Mouse (Mus musculus) intestine, embryonic 15.5 days (tissue): ENCODE results near the gene Dda1. TPM values are rescaled to one million over a fixed set of nuclear protein-coding genes. Genes with fewer than 3 reads are reported as not detected.

Experiments used
- ATAC-seq: fragments of 200-750 bp; cut with Nextera tagmentation; 2 replicates; pipeline ENCODE4 v1.8.0; 2017; ENCODE audit warnings: moderate TSS enrichment, moderate library complexity
- H3K27ac ChIP-seq: fragments of 300-500 bp; sonication (generic); 2 replicates; pipeline ENCODE4 v1.5.1; 2015; ENCODE audit warnings: mild to moderate bottlenecking, inconsistent platforms
- H3K27me3 ChIP-seq: fragments of 300-500 bp; sonication (generic); replicated peaks from 2 replicates; pipeline ENCODE4 v1.6.1; 2015; ENCODE audit warnings: inconsistent platforms
- H3K36me3 ChIP-seq: fragments of 300-500 bp; sonication (generic); 2 replicates; pipeline ENCODE4 v1.6.1; 2015; ENCODE audit warnings: inconsistent platforms
- H3K4me1 ChIP-seq: fragments of 300-500 bp; sonication (generic); replicated peaks from 2 replicates; pipeline ENCODE4 v1.6.1; 2015; ENCODE audit warnings: inconsistent platforms
- H3K4me2 ChIP-seq: fragments of 300-500 bp; sonication (generic); replicated peaks from 2 replicates; pipeline ENCODE4 v1.6.1; 2015; ENCODE audit warnings: mild to moderate bottlenecking, inconsistent platforms
- H3K4me3 ChIP-seq: fragments of 300-500 bp; sonication (generic); replicated peaks from 2 replicates; pipeline ENCODE4 v1.5.1; 2015; ENCODE audit warnings: inconsistent platforms
- H3K9ac ChIP-seq: fragments of 300-500 bp; sonication (generic); 2 replicates; pipeline ENCODE4 v1.6.1; 2015; ENCODE audit warnings: inconsistent platforms
- H3K9me3 ChIP-seq: fragments of 300-500 bp; sonication (generic); 2 replicates; pipeline ENCODE4 v1.6.1; 2016; ENCODE audit warnings: inconsistent platforms
- WGBS: fragments of 180-500 bp; shearing (Covaris S2); methylation state at CpG from one replicate; pipeline ENCODE4 v1.1.7; 2015; 5-methylcytosine and 5-hydroxymethylcytosine counted together
- polyA plus RNA-seq: library from polyadenylated mRNA; unstranded; fragments of >200 nt; fragmentation: Nextera tagmentation; extraction: Ambion mirVana; gene quantifications from 2 replicates; pipeline ENCODE4 v1.2.1, GENCODE M21; 2015

Gene Dda1
- polyA plus RNA-seq, 1 experiment from 2014 or later: 91.3 TPM

GRCm38 (mm10) chr8:71470913-71471255, 1.9 kb downstream of the Dda1 start:
- no peak overlapping the region; the same call in 1 of the 2 replicates for H3K4me2 ChIP-seq
- H3K36me3 ChIP-seq: peaks cover 37% of the 10 kb centered on the region
- peaks cover 13% of the 10 kb centered on the region for H3K4me1 ChIP-seq
- H3K9me3 ChIP-seq: no peaks in the 10 kb centered on the region
- ATAC-seq: no peak
- H3K27ac ChIP-seq: no peak overlapping the region
- no peak overlapping the region for H3K9ac ChIP-seq
- WGBS: 78% methylated on average over 5 of the region's 5 CpGs
- no peaks in the 10 kb centered on the region for H3K27me3 ChIP-seq
- H3K4me3 ChIP-seq: no peak overlapping the region

GRCm38 (mm10) chr8:71471861-71472260, 2.9 kb downstream of the Dda1 start:
- ATAC-seq: no peak
- no peaks in the 10 kb centered on the region for H3K9me3 ChIP-seq
- 95% methylated on average over 17 of the region's 17 CpGs for WGBS
- H3K27ac ChIP-seq: no peak overlapping the region
- H3K27me3 ChIP-seq: no peaks in the 10 kb centered on the region
- H3K4me2 ChIP-seq: no peak overlapping the region
- peaks cover 12% of the 10 kb centered on the region for H3K4me1 ChIP-seq
- H3K9ac ChIP-seq: no peak overlapping the region
- H3K4me3 ChIP-seq: no peak overlapping the region
- peaks cover 37% of the 10 kb centered on the region for H3K36me3 ChIP-seq

- ATAC-seq: no peak
- no peak overlapping the region for H3K27ac ChIP-seq
- H3K9ac ChIP-seq: no peak overlapping the region
- no peaks in the 10 kb centered on the region for H3K9me3 ChIP-seq
- H3K4me2 ChIP-seq: no peak overlapping the region
- H3K4me3 ChIP-seq: no peak overlapping the region
- H3K36me3 ChIP-seq: peaks cover 37% of the 10 kb centered on the region
- 85% methylated on average over 8 of the region's 8 CpGs for WGBS
- H3K27me3 ChIP-seq: no peaks in the 10 kb centered on the region
- peaks cover 17% of the 10 kb centered on the region for H3K4me1 ChIP-seq
These were observed 3.8 kb downstream of the Dda1 start for GRCm38 (mm10) chr8:71472601-71473386.

- ATAC-seq: no peak
- H3K27me3 ChIP-seq: no peaks in the 10 kb centered on the region
- 91% methylated on average over 18 of the region's 18 CpGs for WGBS
These were observed 5.3 kb downstream of the Dda1 start for GRCm38 (mm10) chr8:71474344-71474743.

GRCm38 (mm10) chr8:71474785-71475701, 6.0 kb downstream of the Dda1 start:
- Histone ChIP-seq H3K27me3 (no peaks in the 10 kb centered on the region), H3K4me2 (peak overlapping the region; percentile 93; the same call in 1 of the 2 replicates), H3K4me1 (peaks cover 13% of the 10 kb centered on the region), H3K9me3 (no peaks in the 10 kb centered on the region), H3K9ac (0 out of 2 replicates have a peak overlapping the region, but pooled peaks have one; percentile 72), H3K4me3 (no peak overlapping the region), H3K27ac (no peak overlapping the region), H3K36me3 (peaks cover 39% of the 10 kb centered on the region)
- 91% methylated on average over 25 of the region's 25 CpGs for WGBS
- ATAC-seq: no peak

More at GRCm38 (mm10) chr8:71474344-71474743, 5.3 kb downstream of the Dda1 start:
- H3K36me3 ChIP-seq: peaks cover 37% of the 10 kb centered on the region
- no peak overlapping the region for H3K4me3 ChIP-seq
- H3K4me1 ChIP-seq: peaks cover 17% of the 10 kb centered on the region
- no peak overlapping the region for H3K4me2 ChIP-seq
- H3K9ac ChIP-seq: no peak overlapping the region
- no peak overlapping the region for H3K27ac ChIP-seq
- H3K9me3 ChIP-seq: no peaks in the 10 kb centered on the region

- Histone ChIP-seq H3K27me3 (no peaks in the 10 kb centered on the region), H3K4me1 (peaks cover 10% of the 10 kb centered on the region), H3K9ac (peak overlapping the region; percentile 72), H3K36me3 (peaks cover 45% of the 10 kb centered on the region), H3K27ac (peak overlapping the region; percentile 90), H3K4me3 (peak overlapping the region; percentile 66), H3K9me3 (no peaks in the 10 kb centered on the region), H3K4me2 (peak overlapping the region; percentile 93)
- 30% methylated on average over 4 of the region's 4 CpGs for WGBS
- peak; percentile 14 for ATAC-seq
These were observed 6.7 kb downstream of the Dda1 start for GRCm38 (mm10) chr8:71475702-71476075.

- Histone ChIP-seq H3K36me3 (peaks cover 42% of the 10 kb centered on the region), H3K9me3 (no peaks in the 10 kb centered on the region), H3K4me2 (peak overlapping the region; percentile 93), H3K9ac (peak overlapping the region; percentile 72), H3K27me3 (no peaks in the 10 kb centered on the region), H3K27ac (peak overlapping the region; percentile 90), H3K4me3 (peak overlapping the region; percentile 66), H3K4me1 (peaks cover 12% of the 10 kb centered on the region)
- under 1% methylated on average over 100 of the region's 121 CpGs for WGBS
- peak; percentile 89 for ATAC-seq
These were observed 7.3 kb downstream of the Dda1 start for GRCm38 (mm10) chr8:71476099-71476940.

GRCm38 (mm10) chr8:71477196-71477845, 8.3 kb downstream of the Dda1 start:
- Histone ChIP-seq H3K27ac (no peak overlapping the region), H3K9ac (peak overlapping the region; percentile 72)
- ATAC-seq: no peak

GRCm38 (mm10) chr8:71478943-71479342, 9.9 kb downstream of the Dda1 start:
- H3K36me3 ChIP-seq: peaks cover 23% of the 10 kb centered on the region
- no peak for ATAC-seq
- no peaks in the 10 kb centered on the region for H3K27me3 ChIP-seq
- H3K4me1 ChIP-seq: peaks cover 13% of the 10 kb centered on the region
- 90% methylated on average over 11 of the region's 11 CpGs for WGBS
- H3K27ac ChIP-seq: no peak overlapping the region
- H3K9ac ChIP-seq: no peak overlapping the region
- H3K9me3 ChIP-seq: no peaks in the 10 kb centered on the region
- H3K4me2 ChIP-seq: no peak overlapping the region
- no peak overlapping the region for H3K4me3 ChIP-seq

More at GRCm38 (mm10) chr8:71477196-71477845, 8.3 kb downstream of the Dda1 start:
- WGBS: 52% methylated on average over 14 of the region's 14 CpGs
- Histone ChIP-seq H3K9me3 (no peaks in the 10 kb centered on the region), H3K4me1 (peaks cover 12% of the 10 kb centered on the region), H3K4me3 (peak overlapping the region; percentile 66), H3K36me3 (peaks cover 32% of the 10 kb centered on the region), H3K4me2 (peak overlapping the region; percentile 93), H3K27me3 (no peaks in the 10 kb centered on the region)

GRCm38 (mm10) chr8:71483932-71484331, 14.9 kb downstream of the Dda1 start:
- Histone ChIP-seq H3K4me2 (no peak overlapping the region), H3K27ac (no peak overlapping the region), H3K4me3 (no peak overlapping the region), H3K36me3 (peaks cover 8% of the 10 kb centered on the region; the same call in 1 of the 2 replicates), H3K4me1 (peaks cover 25% of the 10 kb centered on the region), H3K9ac (no peak overlapping the region), H3K27me3 (no peaks in the 10 kb centered on the region), H3K9me3 (no peaks in the 10 kb centered on the region)
- WGBS: 52% methylated on average over 8 of the region's 8 CpGs
- ATAC-seq: no peak

- peak overlapping the region; percentile 79; the same call in 1 of the 2 replicates for H3K4me3 ChIP-seq
- no peak for ATAC-seq
- H3K27me3 ChIP-seq: no peaks in the 10 kb centered on the region
- 0 out of 2 replicates have a peak overlapping the region, but pooled peaks have one; percentile 92 for H3K9ac ChIP-seq
- no peak overlapping the region for H3K27ac ChIP-seq
- H3K36me3 ChIP-seq: peaks cover 8% of the 10 kb centered on the region; the same call in 1 of the 2 replicates
- 94% methylated on average over 19 of the region's 19 CpGs for WGBS
- peak overlapping the region; percentile 96 for H3K4me2 ChIP-seq
- H3K9me3 ChIP-seq: no peaks in the 10 kb centered on the region
- H3K4me1 ChIP-seq: peaks cover 33% of the 10 kb centered on the region
These were observed 15.7 kb downstream of the Dda1 start for GRCm38 (mm10) chr8:71484736-71485135.
